Mouse (Mus musculus): ENCODE data around the gene Lhx4. TPM values are rescaled to one million over a fixed set of nuclear protein-coding genes. Genes with fewer than 3 reads are reported as not detected.

Lhx4 gene
- polyA plus RNA-seq, 1 experiment from 2014 or later: 0.08 TPM

DNA sequence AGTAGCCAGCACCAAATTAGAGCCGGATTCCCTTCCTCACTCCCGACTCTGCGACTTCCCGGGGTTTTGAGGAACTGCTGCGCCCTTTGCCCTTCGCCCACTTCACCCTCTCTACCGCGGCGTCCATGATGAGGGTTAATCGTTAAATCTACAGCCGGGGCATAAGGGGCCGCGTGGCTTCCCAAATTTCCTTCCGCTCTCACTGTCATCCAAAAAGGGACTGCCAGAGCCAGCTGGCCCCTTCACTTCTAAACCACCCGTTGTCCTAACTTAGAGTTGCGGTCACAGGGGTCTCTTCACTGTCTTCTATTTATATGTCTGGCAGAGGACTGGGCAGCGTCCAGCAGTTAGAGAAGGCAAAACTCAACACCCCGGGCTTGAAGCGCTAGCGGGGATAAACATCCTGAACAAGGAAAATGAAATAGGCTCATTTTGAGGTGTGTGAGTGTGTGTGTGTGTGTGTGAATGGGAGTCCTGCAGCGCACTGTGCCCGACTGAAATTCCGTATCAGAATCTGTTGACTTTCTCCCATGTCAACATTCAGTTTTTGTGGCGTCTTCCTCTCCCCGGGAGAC lies 13.6 kb downstream of the Lhx4 start:
- ATAC-seq (replicated peaks; ENCODE audit: low FRiP score): no peak
- Histone ChIP-seq H3K9me3 (ENCODE audit: control insufficient read depth, low read length) (no peaks in the 10 kb centered on the region), H3K4me3 (ENCODE audit: low read depth, low read length) (no peak overlapping the region), H3K4me2 (ENCODE audit: low read depth, low read length, severe bottlenecking) (no peak overlapping the region), H3K4me1 (replicated peaks; ENCODE audit: control insufficient read depth, insufficient read depth, low read length) (peaks cover 21% of the 10 kb centered on the region), H3K9ac (ENCODE audit: low read length) (no peak overlapping the region), H3K27me3 (ENCODE audit: control insufficient read depth, insufficient read depth, low read length) (peaks cover 98% of the 10 kb centered on the region), H3K27ac (ENCODE audit: low read depth, low read length) (no peak overlapping the region), H3K36me3 (ENCODE audit: control insufficient read depth, insufficient read depth, low read length) (no peaks in the 10 kb centered on the region)
- DNase-seq (ENCODE audit: low spot score): no peak
- WGBS: under 1% methylated on average over 25 of the region's 25 CpGs

DNA sequence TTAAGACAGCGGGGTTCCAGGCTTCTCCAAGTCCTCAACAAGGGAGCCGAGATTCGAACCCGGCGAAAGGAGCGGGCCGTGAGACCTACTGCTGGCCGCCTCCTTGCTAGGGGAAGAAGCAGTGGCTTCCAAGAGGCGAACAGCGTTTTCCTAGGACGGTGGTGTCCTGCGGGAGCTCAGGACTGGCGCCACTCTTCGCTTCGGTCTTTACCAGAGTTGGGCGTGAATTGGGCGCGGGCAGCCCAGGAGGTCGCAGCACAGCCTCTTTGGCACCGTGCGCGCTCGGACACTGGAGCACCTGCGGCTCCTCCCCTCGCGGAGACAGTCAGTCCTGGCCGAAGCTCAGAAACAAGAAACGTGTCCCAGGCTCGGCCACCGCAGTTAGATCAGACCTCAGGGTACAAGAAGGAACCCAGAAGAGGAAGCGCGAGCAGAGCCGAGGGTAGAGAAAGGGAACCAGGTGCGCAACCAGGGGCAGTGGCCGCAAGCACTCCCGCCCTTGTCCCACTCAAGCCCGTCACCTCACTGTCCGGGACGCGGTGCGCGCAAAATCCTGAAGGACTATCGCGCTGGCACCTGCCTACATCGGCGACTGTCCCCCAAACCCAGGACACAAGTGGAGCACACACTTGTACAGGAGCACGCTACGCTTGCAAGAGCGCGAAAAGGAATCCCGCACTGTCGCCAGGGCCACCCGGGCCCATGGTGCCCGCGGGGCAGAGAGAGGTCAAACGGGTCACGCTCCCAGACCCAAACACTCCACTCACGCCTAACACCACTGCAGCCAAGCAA lies 14.3 kb downstream of the Lhx4 start:
- no peaks in the 10 kb centered on the region for H3K9me3 ChIP-seq (ENCODE audit: control insufficient read depth, low read length)
- no peak overlapping the region for H3K9ac ChIP-seq (ENCODE audit: low read length)
- ATAC-seq (replicated peaks; ENCODE audit: low FRiP score): no peak
- no peak for DNase-seq (ENCODE audit: low spot score)
- H3K27me3 ChIP-seq (ENCODE audit: control insufficient read depth, insufficient read depth, low read length): peaks cover 98% of the 10 kb centered on the region
- H3K4me3 ChIP-seq (ENCODE audit: low read depth, low read length): no peak overlapping the region
- peaks cover 14% of the 10 kb centered on the region for H3K4me1 ChIP-seq (replicated peaks; ENCODE audit: control insufficient read depth, insufficient read depth, low read length)
- no peak overlapping the region for H3K27ac ChIP-seq (ENCODE audit: low read depth, low read length)
- no peaks in the 10 kb centered on the region for H3K36me3 ChIP-seq (ENCODE audit: control insufficient read depth, insufficient read depth, low read length)
- under 1% methylated on average over 58 of the region's 58 CpGs for WGBS
- H3K4me2 ChIP-seq (ENCODE audit: low read depth, low read length, severe bottlenecking): no peak overlapping the region

DNA sequence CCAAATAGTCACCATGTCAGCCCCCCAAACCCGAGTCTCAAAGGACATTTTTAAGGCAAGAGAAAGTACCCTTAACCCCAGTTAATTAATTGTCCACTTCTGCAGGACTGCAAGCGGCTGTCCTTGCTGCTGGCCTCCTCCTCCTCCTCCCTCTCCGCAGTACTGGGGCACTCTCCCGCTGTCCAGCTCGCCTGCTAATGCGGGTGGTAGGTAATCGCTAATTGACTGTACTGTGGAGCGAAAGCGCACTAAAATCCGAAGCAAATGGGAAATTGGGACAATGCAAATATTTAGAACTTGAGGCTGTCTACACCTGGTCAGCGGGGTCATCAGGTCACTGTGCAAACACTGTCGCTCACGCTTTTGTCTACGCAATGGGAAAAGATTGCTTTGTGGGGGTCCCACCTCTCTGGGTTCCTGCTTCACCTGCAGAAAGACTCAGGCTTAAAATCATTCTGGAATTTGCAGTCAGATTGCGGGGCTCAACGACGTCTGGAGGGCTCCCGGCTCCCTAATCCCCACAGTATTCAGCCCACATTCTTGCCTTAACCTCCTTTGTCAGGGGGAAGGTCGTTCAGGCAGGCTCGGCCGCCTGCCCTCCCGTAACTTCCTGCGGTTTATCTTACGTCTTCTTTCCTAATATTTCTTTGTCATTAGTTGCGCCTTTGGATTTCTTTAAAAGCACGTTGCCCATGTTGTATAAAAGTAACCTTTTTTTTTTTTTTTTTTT lies 15.2 kb downstream of the Lhx4 start:
- no peak for DNase-seq (ENCODE audit: low spot score)
- no peak for ATAC-seq (replicated peaks; ENCODE audit: low FRiP score)
- Histone ChIP-seq H3K36me3 (ENCODE audit: control insufficient read depth, insufficient read depth, low read length) (no peaks in the 10 kb centered on the region), H3K4me3 (ENCODE audit: low read depth, low read length) (no peak overlapping the region), H3K27ac (ENCODE audit: low read depth, low read length) (no peak overlapping the region), H3K9me3 (ENCODE audit: control insufficient read depth, low read length) (no peaks in the 10 kb centered on the region), H3K4me2 (ENCODE audit: low read depth, low read length, severe bottlenecking) (no peak overlapping the region), H3K27me3 (ENCODE audit: control insufficient read depth, insufficient read depth, low read length) (peaks cover 98% of the 10 kb centered on the region), H3K9ac (ENCODE audit: low read length) (no peak overlapping the region), H3K4me1 (replicated peaks; ENCODE audit: control insufficient read depth, insufficient read depth, low read length) (peaks cover 5% of the 10 kb centered on the region; the same call in 1 of the 2 replicates)
- whole genome bisulfite sequencing: under 1% methylated on average over 26 of the region's 26 CpGs

DNA sequence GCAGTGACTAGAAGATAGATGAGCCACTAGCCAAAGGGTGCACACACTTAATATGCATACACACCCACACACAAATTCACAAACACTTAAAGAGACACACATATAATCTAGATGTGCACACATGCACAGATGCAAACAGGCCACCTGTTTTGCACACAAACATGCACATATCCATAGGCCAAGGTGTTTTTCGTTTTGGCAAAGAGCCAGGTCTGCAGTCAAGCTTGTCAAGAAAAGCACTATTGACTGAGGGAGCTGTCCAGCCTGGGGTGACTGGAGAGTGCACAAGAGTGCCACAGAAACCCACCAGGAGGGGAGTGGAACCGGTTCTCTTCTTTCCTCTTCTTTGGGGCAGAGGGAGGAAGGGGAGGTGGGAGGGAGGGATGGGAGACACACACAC lies 20.3 kb downstream of the Lhx4 start:
- DNase-seq (ENCODE audit: low spot score) (no peak), ATAC-seq (replicated peaks; ENCODE audit: low FRiP score) (no peak)
- WGBS: 3% methylated on average over 2 of the region's 2 CpGs
- H3K4me3 ChIP-seq (ENCODE audit: low read depth, low read length): no peak overlapping the region
- H3K36me3 ChIP-seq (ENCODE audit: control insufficient read depth, insufficient read depth, low read length): no peaks in the 10 kb centered on the region
- 0 out of 2 replicates have a peak, but pooled peaks cover 2% of the 10 kb centered on the region for H3K4me1 ChIP-seq (replicated peaks; ENCODE audit: control insufficient read depth, insufficient read depth, low read length)
- H3K9me3 ChIP-seq (ENCODE audit: control insufficient read depth, low read length): no peaks in the 10 kb centered on the region
- H3K9ac ChIP-seq (ENCODE audit: low read length): no peak overlapping the region
- no peak overlapping the region for H3K27ac ChIP-seq (ENCODE audit: low read depth, low read length)
- peaks cover 86% of the 10 kb centered on the region for H3K27me3 ChIP-seq (ENCODE audit: control insufficient read depth, insufficient read depth, low read length)
- H3K4me2 ChIP-seq (ENCODE audit: low read depth, low read length, severe bottlenecking): no peak overlapping the region

DNA sequence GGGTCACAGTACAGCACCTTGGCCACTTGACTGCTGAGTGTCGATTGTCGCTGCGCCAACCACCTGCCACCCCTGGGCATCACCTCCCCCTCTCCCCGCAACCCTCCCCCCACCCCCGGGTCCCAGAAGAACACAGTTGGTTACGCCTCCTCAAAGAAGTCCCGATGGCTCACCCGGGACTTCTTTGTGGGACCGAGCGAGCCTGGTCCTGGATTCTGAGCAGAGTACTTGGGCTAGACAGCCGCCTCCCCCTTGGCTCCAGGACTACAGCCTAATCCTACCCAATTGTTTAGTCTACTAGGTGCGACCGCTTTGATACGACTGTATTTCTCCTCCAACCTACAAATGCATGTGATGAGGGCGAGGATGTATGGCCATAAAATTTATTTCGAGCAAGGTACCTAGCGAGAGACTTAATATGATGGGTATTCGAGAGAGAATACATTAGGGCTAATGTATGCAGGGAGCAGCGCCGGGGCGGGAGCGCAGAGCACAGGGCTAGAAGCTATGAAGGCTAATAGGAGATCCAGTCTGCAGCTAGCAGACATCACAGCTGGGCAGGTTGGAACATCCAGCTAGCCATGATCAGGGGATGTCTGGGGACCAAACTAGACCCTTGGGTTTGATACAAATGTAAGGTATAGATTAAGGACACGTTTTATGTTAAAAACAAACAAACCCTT lies 22.2 kb downstream of the Lhx4 start:
- Histone ChIP-seq H3K4me3 (ENCODE audit: low read depth, low read length) (no peak overlapping the region), H3K4me2 (ENCODE audit: low read depth, low read length, severe bottlenecking) (peak overlapping the region; percentile 24; the same call in 1 of the 2 replicates), H3K27ac (ENCODE audit: low read depth, low read length) (no peak overlapping the region), H3K9me3 (ENCODE audit: control insufficient read depth, low read length) (no peaks in the 10 kb centered on the region), H3K4me1 (replicated peaks; ENCODE audit: control insufficient read depth, insufficient read depth, low read length) (0 out of 2 replicates have a peak, but pooled peaks cover 2% of the 10 kb centered on the region), H3K9ac (ENCODE audit: low read length) (no peak overlapping the region), H3K36me3 (ENCODE audit: control insufficient read depth, insufficient read depth, low read length) (no peaks in the 10 kb centered on the region), H3K27me3 (ENCODE audit: control insufficient read depth, insufficient read depth, low read length) (peaks cover 70% of the 10 kb centered on the region)
- no peak for ATAC-seq (replicated peaks; ENCODE audit: low FRiP score)
- 2% methylated on average over 23 of the region's 23 CpGs for WGBS
- no peak for DNase-seq (ENCODE audit: low spot score)

DNA sequence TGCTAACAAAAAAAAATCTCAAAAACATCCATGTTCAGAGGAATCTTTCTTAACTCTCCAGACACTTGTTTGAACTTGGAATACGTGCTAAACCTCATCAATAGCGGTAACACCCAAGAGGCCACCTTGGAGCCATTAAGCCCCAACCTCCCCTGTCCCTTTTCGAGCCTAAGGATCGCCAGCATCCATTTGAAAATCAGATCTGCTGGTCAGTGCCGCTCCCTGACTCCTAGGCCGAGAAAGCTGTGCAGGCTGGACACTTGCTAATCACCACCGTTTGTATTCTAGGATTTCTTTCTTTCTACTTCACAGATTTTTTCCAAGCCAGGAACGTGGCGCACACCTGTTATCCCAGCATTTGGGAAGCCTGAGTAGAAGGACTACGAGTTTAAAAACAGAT lies 23.7 kb downstream of the Lhx4 start:
- H3K9ac ChIP-seq (ENCODE audit: low read length): no peak overlapping the region
- no peaks in the 10 kb centered on the region for H3K36me3 ChIP-seq (ENCODE audit: control insufficient read depth, insufficient read depth, low read length)
- H3K27me3 ChIP-seq (ENCODE audit: control insufficient read depth, insufficient read depth, low read length): peaks cover 64% of the 10 kb centered on the region
- no peak overlapping the region for H3K4me2 ChIP-seq (ENCODE audit: low read depth, low read length, severe bottlenecking)
- ATAC-seq (replicated peaks; ENCODE audit: low FRiP score): no peak
- 19% methylated on average over 10 of the region's 10 CpGs for WGBS
- H3K4me3 ChIP-seq (ENCODE audit: low read depth, low read length): no peak overlapping the region
- 0 out of 2 replicates have a peak, but pooled peaks cover 2% of the 10 kb centered on the region for H3K4me1 ChIP-seq (replicated peaks; ENCODE audit: control insufficient read depth, insufficient read depth, low read length)
- no peaks in the 10 kb centered on the region for H3K9me3 ChIP-seq (ENCODE audit: control insufficient read depth, low read length)
- DNase-seq (ENCODE audit: low spot score): no peak
- H3K27ac ChIP-seq (ENCODE audit: low read depth, low read length): no peak overlapping the region

DNA sequence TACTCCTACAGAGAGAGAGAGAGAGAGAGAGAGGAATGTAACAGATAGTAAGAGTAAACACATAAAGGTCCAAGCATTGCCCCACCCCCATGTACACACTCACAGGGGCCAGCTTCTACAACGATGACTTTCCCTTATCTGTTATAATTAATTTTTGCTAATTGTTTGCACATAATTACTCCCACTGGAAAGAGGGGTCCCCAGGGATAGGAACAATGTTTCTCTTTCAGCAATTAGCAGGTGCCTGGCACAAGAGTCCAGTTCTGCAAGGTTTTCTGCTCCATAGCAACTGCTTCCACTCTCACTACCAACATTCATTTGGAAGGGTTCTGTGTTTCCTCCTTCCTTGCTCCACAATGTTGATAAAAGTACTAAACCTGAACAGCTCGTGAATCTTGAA lies 25.6 kb downstream of the Lhx4 start:
- peaks cover 2% of the 10 kb centered on the region; the same call in 1 of the 2 replicates for H3K4me1 ChIP-seq (replicated peaks; ENCODE audit: control insufficient read depth, insufficient read depth, low read length)
- WGBS: 72% methylated on average over 2 of the region's 2 CpGs
- H3K27me3 ChIP-seq (ENCODE audit: control insufficient read depth, insufficient read depth, low read length): peaks cover 51% of the 10 kb centered on the region
- no peak overlapping the region for H3K4me2 ChIP-seq (ENCODE audit: low read depth, low read length, severe bottlenecking)
- no peaks in the 10 kb centered on the region for H3K9me3 ChIP-seq (ENCODE audit: control insufficient read depth, low read length)
- no peak overlapping the region for H3K9ac ChIP-seq (ENCODE audit: low read length)
- no peaks in the 10 kb centered on the region for H3K36me3 ChIP-seq (ENCODE audit: control insufficient read depth, insufficient read depth, low read length)
- H3K27ac ChIP-seq (ENCODE audit: low read depth, low read length): no peak overlapping the region
- DNase-seq (ENCODE audit: low spot score) (no peak), ATAC-seq (replicated peaks; ENCODE audit: low FRiP score) (no peak)
- no peak overlapping the region for H3K4me3 ChIP-seq (ENCODE audit: low read depth, low read length)

DNA sequence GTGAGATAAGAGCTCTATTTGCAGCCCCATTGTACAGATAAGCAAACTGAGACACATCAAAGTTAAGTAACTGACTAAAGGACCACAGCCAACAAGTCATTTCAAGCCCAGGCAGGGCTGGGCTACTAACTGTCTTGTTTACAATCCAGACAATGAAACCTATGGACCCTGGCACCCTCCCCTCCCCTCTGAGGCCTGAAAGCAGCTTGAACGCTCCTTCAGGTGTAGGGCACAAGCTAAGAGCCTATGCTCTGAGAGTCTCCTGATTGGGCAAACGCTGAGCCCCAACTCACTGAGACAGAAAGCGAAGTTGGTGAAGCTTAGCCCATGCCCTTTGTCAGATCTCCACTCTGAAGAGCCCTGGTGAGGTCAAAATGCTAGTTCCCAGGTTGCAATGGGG lies 27.2 kb downstream of the Lhx4 start:
- Histone ChIP-seq H3K36me3 (ENCODE audit: control insufficient read depth, insufficient read depth, low read length) (no peaks in the 10 kb centered on the region), H3K4me1 (replicated peaks; ENCODE audit: control insufficient read depth, insufficient read depth, low read length) (peaks cover 2% of the 10 kb centered on the region; the same call in 1 of the 2 replicates), H3K9me3 (ENCODE audit: control insufficient read depth, low read length) (no peaks in the 10 kb centered on the region), H3K4me2 (ENCODE audit: low read depth, low read length, severe bottlenecking) (no peak overlapping the region), H3K27ac (ENCODE audit: low read depth, low read length) (no peak overlapping the region), H3K4me3 (ENCODE audit: low read depth, low read length) (no peak overlapping the region), H3K27me3 (ENCODE audit: control insufficient read depth, insufficient read depth, low read length) (peaks cover 35% of the 10 kb centered on the region), H3K9ac (ENCODE audit: low read length) (no peak overlapping the region)
- ATAC-seq (replicated peaks; ENCODE audit: low FRiP score): no peak
- WGBS: 70% methylated on average over 3 of the region's 3 CpGs
- no peak for DNase-seq (ENCODE audit: low spot score)

All from forebrain, embryonic 11.5 days (tissue).